Mouse (Mus musculus) T-helper 1 cell (primary cell): ENCODE measurements around the gene Herpud1.

Experiments used
- in situ Hi-C: fragments of 300-600 bp; cut with MboI, MseI; formaldehyde crosslinking; loops from one replicate; pipeline ENCODE4 v1.15.1; 2025; ENCODE audit warnings: high pct_unique_total_duplicates

The Herpud1 gene

DNA sequence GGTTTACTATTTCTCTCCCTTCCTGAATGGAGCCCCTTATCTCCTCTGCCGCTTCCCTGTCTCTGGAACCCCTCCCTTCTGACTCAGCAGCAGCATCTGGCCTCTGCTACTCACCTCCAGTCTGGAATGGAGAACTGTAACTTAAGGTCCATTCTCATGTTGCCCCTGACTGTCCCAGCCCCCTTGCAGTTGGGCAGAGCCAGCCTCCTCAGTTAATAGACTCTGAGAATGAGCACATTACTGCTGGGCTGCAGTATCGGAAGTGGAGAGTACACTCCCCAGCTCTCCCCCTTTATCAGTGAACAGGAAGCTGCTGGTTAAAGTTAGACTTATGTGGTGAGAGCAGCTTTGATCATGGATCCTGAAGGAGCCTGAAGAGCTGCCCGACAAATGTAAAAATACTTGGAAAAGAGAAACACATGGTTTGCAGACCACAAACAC is 10.7 kb upstream of the Herpud1 start:
- in situ Hi-C loops: no loop called here

DNA sequence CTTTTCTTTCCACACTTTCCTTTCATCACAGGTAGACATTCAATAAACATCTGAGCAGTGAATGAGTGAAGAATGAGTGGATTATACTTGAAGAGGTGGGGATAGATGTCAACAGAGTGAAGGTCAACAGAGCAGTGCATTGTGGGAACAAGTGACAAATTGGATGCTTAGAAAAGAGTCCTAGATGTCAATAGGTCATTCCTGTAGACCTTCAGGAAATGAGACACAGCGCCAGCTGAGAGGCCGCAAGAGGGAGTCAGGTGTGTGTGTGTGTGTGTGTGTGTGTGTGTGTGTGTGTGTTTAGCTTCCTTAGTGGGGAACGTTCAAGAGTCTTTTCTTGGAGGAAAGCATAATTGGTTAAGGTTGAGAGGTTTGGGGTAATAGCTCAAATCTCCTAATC is 10.1 kb upstream of the Herpud1 start:
- in situ Hi-C loops: no loop called here

DNA sequence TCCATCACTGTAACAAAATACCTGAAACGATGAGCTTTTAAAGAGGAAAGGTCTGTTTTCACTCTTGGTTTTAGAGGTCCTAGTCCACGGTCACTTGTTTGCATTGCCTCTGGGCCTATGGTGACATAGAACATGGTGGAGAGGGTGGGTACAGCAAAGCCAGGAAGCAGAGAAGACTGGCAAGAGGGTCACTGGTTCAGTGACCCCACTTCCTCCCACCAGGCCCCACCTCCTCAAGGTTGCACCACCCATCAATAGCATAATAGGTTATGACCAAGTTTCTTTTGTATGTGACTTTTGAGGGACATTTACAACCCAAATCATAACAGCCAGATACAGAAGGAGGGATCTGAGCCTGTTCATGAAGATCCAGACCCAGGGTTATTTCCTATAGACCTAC is 9.7 kb upstream of the Herpud1 start:
- in situ Hi-C loops: no loop called here

DNA sequence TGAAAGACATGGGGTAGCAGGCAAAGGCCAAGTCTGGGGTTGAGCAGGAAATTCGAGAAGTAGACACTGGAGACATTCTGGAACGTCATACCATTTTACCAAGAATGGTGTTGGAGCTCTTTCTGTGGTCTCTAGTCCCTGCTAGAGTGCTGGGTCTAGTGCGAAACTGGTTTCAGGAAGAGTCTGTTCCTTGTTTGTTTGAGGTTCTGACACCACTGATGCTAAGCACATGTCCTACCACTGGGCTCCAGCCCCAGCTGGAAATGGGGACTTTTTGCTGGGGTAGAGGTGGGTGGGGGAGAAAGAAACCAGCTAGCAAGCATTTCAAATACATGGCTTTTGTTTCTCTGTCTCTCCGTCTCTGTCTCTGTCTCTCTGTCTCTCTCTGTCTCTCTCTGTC is 9.2 kb upstream of the Herpud1 start:
- in situ Hi-C loops: no loop called here

DNA sequence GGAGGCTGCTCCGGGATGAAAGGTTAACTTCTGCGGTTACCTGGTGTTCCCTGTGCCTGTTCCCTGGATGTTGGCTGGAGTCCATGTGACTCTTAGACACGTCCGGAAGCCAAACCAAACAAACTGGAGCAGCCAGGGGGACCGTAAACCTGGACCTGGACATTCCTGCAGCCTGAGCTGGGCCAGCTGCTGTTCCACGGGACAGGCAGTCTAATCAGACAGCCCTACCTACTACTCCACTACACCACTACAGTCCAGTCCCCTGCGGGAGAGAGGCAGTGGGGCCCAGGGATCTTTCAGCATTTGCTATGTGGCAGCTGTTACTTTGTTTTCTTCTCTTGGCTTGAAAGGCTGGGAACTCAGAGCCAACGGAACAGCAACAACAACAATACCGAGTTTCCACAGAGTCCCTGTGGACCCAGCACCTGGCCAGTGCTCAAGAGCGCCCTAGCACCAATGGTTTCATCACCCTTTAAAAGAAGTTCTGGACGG is 8.5 kb upstream of the Herpud1 start:
- in situ Hi-C loops: no loop called here

DNA sequence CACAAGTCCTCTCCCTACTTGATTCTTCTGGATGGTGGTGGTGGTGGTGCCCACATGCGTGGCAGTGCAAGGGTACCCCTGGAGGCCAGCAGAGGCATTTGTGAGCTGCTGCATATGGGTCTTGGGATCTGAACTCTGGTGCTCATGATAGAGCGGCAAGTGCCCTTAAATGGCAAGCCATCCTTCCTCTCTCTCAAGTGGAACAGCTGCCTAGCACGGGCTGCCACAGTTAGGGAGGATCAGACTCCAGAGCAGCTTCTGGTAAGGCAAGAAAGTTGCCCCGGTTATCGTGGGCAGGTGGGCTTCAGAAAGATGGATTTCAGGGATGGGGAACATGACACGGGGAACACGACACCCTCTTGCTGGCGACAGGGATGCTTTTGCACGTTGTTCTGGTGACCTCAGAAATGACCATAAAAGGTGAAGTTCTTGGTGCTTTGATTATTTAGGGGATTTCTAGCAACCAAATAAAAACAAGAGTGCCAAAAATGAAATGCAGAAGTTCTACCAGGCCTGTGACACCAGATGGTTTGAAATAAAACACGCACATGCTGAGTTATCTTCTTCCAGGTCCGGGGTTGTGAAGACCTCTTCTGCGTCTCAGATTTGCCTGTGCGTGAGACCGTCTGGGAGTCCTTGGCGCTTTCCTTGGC is 7.3 kb upstream of the Herpud1 start:
- in situ Hi-C loops: no loop called here

DNA sequence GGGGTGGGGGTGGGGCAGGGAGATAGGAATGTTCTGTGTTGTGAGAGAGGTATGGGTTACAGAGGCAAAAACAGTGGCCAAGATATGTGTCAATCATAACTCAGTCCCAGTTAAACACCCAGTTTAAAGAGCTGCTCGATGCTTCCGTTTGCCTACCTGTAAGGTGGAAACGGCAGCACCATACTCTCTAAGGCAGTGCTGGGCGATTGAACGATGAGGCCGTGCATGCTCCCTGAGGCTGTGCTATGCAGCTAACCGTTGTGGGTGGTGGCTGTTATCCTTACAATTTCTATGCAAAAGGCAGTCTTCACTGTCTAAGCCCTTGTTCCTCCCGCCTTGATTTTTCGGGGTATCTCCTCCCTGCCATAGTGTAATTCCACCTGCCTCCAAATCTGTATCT is 6.6 kb upstream of the Herpud1 start:
- in situ Hi-C loops: no loop called here

DNA sequence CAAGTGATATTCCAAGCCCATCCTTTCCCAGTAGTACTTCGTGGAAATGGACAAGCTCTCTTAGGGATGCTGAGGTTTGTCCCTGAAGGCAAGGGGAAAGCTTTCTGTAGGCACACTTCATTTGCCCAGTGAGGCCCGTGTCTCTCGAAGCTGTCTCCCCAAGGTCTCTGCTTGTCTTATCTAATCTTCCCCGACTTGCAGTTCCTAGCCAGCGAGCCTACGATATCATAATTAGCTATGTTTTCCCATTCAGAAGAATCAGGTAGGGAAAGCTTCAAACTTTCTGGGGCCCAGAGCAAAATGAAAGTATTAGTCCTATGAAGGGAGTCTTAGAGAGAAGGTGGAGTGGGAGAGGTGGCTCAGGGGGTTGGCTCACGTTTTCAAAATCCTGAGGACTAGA is 2.1 kb upstream of the Herpud1 start:
- in situ Hi-C loops: no loop called here

DNA sequence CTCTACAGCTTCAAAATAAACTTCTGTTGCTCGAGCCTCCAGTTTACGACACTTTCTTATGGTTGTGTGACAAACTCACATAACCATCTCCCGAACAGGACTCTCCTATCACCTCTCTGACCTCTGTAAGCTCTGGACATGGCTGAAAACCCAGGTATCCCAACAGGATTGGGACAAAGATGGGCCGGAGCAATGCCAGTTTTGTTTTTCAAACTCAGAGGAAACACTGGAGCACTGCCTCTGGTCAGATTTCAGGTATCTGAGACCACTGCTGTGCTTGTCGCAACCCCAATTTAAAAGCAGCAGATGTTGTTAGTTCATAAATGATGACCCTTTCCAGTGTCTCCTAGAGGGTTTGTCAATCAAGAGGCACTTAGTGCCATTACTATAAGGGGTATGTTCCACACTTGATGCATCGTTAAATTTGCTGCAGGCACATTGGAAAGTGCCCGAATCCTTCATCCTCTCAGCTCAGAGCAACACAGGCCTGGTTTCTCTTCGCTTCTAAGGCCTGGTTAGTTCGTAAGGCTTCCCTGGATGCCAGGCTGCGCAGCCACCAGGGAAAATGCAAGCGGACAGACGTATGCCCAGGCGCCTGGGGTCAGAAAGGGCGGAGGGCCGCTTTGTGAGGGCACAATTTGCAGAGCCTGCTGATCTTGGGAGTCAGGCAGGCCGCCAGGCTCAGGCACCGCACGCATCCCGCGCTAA is 578 bp upstream of the Herpud1 start:
- in situ Hi-C loops: no loop called here

DNA sequence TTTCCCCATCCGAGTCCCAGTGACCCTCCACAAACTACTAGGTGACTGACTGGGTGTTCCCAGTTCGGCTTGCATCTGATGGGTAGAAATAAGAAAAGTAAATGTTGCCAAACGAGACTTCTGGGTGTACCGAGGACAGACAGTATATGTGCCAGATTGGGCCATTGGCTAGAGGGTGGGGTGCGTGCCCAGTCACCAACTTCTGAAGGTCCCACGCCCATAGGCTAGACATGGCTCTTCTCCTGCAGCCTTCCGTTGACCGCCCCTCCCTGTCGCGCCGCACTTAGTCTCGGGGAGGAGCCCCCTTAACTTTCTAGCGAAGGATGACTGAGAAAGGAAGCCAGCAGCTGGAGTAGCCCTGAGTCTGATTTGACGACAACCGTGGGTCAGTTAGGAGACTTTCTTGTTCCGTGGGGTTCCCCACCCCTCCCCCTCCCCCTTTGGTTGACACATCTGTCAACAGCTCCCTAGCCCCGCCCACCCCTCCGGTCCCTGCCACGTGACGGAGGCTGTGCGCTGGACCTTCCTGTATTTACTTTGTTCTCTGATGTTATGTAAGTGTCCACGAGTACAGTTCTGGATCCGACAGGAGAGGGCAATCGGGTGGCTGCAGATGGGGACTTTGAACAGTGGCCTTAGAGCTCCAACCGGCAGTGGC is 918 bp downstream of the Herpud1 start:
- in situ Hi-C loops: no loop called here

DNA sequence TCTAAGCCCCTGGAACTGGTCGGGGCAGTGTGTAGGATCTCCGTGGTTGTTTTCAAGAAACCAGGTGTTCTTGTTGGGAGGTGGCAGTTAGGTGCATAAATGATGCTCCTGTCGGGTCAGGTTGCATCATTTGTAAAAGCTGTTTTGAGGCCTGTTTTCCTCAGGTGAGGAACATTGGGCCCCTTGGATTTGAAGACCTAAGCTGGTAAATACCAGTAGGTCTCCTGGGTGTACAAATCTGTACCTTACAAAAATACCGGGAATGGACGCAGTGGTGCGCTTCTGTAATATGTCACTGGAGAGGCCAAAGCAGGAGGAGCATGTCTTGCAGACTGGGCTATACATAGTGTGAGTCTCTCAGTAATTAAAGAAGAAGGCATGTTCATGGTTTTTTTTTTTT is 1.5 kb downstream of the Herpud1 start:
- in situ Hi-C loops: no loop called here

DNA sequence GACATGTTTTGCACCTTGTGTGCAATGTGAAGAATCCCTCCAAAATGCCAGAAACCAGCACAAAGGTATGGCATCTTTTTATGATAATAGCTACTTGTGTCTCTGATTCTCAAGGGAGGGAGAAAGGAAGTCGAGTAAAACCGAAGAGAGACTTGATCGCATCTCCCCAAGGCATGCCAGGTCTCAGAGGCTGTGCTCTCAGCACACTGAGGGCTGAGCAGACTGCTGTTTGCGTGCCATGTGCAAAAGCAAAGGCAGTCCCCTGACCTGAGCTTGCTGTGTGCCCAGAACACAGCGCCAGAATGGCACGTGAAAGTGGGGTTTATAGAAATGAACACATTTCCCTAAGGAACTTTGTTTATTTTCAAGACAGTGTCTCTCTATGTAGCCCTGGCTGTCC is 3.3 kb downstream of the Herpud1 start:
- in situ Hi-C loops: no loop called here

DNA sequence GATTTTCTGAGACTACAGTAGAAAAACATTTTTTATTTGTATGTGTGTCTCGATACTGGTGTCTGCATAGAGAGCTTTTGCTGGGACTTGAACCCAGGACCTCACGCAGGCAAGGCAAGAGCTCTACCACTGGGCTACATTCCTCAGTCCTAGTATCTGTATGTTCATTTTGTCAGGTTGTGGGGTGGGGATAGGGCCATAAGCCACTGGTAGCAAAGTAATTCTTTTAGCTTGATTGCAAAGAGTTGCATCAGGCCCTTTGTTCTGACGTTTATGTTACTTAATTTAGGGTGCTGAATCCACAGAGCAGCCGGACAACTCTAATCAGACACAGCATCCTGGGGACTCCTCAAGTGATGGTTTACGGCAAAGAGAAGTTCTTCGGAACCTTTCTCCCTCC is 4.2 kb downstream of the Herpud1 start:
- in situ Hi-C loops: loop anchor here (10.0 kb wide), 1 partner anchor 56 kb away; no protein-coding TSS in a partner anchor

DNA sequence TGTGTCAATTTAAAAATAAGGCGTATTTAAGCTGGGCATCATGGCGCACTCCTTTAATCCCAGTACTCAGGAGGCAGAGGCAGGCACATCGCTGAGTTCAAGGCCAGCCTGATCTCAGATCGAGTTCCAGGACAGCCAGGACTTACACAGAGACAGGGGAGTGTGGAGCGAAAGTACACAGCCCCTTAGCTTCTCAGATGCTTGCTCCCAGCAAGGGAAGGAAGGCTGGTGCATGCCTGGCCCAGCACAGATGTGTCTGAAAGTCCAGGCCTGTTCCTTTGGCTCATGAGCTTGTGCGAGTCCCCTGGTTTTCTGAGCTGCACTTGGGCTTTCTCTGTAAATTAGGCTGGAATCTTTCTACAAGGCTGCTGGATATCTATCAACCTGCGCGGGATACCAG is 4.7 kb downstream of the Herpud1 start:
- in situ Hi-C loops: loop anchor here (10.0 kb wide), 1 partner anchor 56 kb away; no protein-coding TSS in a partner anchor

DNA sequence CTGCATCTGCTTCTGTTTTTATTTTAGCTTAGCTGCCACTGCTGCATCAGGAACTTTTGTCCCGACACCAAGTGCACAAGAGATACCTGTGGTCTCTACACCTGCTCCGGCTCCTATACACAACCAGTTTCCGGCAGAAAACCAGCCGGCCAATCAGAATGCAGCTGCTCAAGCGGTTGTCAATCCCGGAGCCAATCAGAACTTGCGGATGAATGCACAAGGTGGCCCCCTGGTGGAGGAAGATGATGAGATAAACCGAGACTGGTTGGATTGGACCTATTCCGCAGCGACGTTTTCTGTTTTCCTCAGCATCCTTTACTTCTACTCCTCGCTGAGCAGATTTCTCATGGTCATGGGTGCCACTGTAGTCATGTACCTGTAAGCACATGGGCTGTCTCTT is 5.9 kb downstream of the Herpud1 start:
- in situ Hi-C loops: loop anchor here (10.0 kb wide), 1 partner anchor 57 kb away; no protein-coding TSS in a partner anchor

DNA sequence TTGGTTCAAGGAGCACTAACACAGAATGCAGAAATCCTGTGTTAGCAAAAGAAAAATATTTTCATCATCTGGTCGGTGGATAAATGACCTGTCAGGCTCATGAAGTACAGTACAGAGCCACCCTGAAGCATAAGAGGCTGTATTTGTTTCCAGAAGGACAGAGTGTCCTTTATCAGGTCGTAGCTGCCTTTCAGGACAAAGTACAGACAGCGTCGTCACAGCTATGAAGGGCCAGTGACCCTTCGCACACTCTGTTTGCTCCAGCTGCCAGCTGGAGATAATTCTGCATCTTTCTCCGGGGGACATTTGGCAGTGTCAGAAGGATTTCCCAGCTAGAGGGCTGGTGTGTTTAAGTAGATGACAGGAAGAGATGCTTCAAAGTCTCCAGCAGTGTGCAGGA is 6.4 kb downstream of the Herpud1 start:
- in situ Hi-C loops: loop anchor here (10.0 kb wide), 1 partner anchor 58 kb away; no protein-coding TSS in a partner anchor

DNA sequence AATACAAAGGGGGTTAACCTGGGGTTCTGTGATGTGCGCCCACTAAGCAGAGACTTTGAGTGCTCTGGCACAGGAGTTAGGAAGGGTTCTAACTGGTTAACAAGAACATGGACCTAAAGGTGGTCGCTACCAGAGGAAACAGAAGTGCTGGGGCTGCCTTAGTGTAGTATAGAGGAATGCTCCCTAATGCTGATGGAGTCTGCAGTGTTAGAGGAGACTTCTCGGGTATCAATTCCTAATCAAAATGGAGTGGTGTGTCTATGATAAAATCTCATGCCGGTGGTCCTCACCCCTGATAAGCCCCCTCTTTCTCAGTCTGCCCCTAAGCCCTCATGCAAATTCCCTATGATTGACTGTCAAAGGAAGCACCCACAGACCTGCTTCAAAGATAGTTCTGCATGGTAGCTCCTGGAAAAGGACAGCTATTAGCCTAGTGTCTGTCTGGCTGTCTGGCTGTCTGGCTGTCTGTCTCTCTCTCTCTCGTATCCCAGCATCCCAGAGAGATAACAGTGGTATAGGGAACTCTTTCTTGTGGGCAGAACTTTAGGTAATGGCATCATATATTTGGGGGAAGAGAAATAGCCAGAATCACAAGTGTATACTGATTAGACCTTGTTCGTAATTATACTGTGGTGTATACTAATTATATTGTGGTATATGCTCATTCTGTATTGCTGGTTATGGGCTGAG is 9.8 kb downstream of the Herpud1 start:
- in situ Hi-C loops: loop anchor here (10.0 kb wide), 1 partner anchor 61 kb away; no protein-coding TSS in a partner anchor

DNA sequence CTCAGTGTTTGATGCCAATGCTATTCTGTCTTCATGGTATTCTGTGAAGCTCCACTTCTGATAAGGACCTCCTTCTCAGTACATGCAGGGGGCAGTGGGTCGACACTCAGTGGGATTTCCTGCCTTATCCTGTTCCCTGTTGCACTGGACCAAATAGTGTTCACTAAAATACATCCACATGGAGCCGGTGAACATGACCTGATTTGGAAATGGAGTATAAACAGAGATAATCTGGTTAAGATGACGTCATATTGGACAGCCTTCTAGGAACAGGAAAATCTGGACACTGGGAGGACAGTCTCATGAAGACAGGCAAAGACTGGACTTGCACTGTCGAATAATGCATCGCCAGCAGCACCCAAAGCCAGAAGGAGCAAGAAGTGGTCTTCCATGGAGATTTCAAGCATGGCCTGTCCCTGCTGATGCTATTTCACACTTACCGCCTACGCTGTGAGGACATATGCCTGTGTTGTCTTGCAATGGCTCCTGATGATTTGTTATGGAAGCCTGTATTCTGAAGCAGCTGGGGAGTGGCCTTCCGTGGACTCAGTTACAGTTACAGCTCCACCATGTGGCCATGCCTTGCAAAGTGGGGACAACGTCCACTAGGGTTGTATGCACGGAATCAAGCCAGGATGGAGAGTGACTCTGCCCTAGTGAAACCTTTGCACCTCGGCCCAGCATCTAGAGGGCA is 10.9 kb downstream of the Herpud1 start:
- in situ Hi-C loops: loop anchor here (10.0 kb wide), 1 partner anchor 62 kb away; no protein-coding TSS in a partner anchor

DNA sequence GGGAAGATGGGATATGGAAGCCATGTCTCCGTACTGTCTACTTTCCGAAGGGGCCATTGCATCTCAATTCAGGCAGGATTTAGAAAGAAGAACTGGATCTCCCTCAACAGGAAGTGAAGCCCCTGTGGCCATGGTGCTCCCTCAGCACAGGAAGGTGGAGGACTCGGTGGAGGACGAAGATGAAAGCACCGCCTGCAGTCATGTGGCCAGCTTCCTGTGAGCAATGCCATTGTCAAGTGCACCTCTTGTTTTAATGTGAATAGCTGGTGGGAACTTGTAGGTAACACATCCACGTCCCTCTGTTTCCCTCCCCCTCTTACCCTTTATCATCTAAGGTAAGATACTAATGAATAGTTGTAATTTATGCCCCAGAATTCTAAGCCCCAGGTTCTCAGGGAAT is 12.3 kb downstream of the Herpud1 start:
- in situ Hi-C loops: loop anchor here (10.0 kb wide), 1 partner anchor 64 kb away; no protein-coding TSS in a partner anchor

DNA sequence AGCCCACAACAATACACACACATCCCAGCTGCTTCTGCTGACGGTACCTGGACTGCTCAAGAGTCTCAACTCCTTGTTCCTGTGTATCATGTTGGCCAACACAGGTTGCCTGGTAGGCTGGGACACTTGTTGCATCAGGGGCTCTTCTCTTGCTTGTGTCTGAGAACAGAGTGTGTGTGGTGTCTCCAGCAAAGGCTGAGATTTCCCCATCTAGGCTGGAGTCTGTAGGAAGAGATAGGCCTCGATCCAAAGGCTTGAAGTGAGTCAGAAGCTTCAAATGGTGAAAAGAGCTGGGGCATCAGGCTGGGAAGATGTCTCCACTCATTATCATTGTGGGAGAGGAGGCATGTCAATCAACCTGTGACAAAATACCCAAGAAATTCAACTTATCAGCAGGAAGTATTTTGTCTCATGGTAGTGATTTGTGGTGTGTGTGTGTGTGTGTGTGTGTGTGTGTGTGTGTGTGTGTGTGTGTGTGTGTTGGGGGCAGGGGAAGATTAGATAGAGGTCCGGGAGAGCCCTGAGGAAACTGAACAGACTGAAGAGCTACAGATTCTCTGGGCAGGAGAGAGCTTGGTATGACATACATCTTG is 13.2 kb downstream of the Herpud1 start:
- in situ Hi-C loops: loop anchor here (10.0 kb wide), 1 partner anchor 65 kb away; no protein-coding TSS in a partner anchor

DNA sequence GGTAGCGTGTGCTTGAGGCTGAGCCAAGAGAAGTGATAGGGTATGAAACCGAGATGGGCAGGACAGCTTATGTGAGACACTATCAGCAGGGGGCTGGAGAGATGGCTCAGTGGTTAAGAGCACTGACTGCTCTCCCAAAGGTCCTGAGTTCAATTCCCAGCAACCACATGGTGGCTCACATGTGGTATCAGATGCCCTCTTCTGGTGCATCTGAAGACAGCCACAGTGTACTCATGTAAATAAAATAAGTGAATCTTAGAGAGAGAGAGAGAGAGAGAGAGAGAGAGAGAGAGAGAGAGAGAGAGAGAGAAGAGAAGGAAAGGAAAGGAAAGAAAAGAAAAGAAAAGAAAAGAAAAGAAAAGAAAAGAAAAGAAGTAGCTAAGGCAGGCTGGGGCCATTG is 13.7 kb downstream of the Herpud1 start:
- in situ Hi-C loops: loop anchor here (10.0 kb wide), 1 partner anchor 65 kb away; no protein-coding TSS in a partner anchor
